Mouse (Mus musculus) right cerebral cortex, postnatal 10 days (tissue): ENCODE data around the gene Qrich2.
"Not testable (repeated sequence)": the region's sequence is repeated elsewhere in the genome, so short reads cannot be mapped to it uniquely, and the experiment has no call there.

Source experiments
- DNase-seq, 2 experiments: peaks; one replicate each; pipeline ENCODE4 v3.0.0; 2021; ENCODE audit warnings: low spot score in 2 of 2

Gene Qrich2

DNA sequence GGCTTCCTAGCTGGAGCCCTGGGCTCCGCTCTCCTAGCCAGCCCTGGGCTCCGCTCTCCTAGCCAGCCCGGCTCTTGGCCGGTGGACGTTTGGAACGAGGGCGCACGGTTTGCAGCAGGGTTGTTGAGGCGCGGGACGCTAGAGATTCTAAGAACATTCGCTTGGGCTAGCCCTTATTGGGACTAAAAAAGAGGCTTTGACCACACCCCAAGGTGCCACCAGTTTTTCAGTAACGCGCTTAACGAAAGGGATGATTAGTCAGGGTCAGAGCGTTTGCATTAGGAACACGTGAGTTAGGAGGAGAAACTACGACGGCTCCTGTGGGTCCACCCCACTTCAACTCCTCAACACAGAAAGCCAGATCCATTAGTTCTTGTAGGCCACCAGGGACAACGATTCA lies at the start of gene Qrich2:
Qrich2 (minus strand) TSS at position 101 of the 400 bp plus-strand sequence.
- no peak for DNase-seq

- no peak for DNase-seq
These were observed 49.4 kb upstream of the Qrich2 start for GRCm38 (mm10) chr11:116515330-116516020.

DNA sequence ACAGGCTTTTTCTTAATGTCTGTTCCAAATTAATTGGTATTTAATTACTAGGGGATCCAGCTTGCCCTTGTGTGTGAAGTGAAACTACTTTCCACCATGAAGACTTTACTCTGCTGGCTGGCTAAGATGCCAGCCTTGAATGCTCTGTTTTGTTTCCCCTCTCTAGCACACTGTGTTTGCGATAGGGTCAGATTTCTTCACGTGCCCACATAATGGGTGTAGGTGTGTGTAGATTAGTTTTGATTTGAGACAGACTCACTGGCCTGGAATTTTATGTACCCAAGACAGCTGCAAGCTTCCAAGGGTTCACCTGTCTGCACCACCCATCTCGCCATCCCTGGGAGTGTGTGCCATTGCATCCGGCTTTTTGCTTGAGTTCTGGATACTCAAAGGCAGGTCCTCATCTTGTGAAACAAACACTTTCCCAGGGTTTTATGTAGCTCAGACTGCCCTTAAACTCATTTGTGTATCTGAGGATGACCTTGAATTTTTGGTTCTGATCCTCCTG lies 47.5 kb upstream of the Qrich2 start:
- no peak for DNase-seq

GRCm38 (mm10) chr11:116512987-116513386 lies 46.9 kb upstream of the Qrich2 start:
- DNase-seq: no peak

- no peak for DNase-seq
These were observed 46.1 kb upstream of the Qrich2 start for GRCm38 (mm10) chr11:116512154-116512553.

- no peak for DNase-seq
These were observed 45.3 kb upstream of the Qrich2 start for GRCm38 (mm10) chr11:116511301-116511868.

DNA sequence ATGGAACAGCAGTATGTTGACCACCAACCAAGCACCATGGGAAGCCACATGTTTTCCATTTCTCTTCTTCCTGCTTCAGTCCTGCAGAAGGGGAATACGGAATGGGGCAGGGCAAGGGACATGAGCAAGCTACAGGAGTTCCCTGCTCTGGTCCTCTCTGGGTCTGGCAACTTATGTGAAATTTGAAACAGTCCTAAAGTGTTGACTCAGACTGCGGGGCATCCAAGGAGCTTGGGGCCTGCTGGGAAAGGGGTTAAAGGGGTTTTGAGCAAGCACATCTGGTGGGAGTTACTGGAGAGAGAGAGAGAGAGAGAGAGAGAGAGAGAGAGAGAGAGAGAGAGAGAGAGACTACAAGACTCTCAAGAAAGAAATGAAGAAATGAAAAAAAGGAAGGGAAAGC lies 42.6 kb upstream of the Qrich2 start:
- DNase-seq: no peak

GRCm38 (mm10) chr11:116506151-116506875 lies 40.3 kb upstream of the Qrich2 start:
- DNase-seq: no peak

DNA sequence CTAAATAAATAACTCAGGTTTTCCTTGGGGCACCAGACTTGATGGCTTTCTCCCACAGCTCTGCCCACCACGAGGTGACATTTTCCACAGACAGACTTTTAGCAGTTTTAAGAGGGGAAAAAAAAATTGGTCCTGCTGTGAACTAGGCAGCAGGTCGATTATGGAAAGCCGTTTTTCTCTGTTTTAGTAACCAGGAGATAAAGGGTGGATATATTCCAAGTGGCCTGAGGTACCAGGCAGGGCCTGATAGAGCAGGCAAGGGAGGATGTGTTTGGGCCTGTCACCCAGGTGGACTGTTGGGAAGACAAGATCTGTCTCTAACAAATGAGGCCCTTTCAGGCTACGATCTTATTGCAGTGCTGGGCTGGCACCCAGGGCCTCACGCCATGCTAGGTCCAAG lies 39.5 kb upstream of the Qrich2 start:
- DNase-seq: no peak

- DNase-seq: no peak
These were observed 38.5 kb upstream of the Qrich2 start for GRCm38 (mm10) chr11:116504516-116504915.

DNA sequence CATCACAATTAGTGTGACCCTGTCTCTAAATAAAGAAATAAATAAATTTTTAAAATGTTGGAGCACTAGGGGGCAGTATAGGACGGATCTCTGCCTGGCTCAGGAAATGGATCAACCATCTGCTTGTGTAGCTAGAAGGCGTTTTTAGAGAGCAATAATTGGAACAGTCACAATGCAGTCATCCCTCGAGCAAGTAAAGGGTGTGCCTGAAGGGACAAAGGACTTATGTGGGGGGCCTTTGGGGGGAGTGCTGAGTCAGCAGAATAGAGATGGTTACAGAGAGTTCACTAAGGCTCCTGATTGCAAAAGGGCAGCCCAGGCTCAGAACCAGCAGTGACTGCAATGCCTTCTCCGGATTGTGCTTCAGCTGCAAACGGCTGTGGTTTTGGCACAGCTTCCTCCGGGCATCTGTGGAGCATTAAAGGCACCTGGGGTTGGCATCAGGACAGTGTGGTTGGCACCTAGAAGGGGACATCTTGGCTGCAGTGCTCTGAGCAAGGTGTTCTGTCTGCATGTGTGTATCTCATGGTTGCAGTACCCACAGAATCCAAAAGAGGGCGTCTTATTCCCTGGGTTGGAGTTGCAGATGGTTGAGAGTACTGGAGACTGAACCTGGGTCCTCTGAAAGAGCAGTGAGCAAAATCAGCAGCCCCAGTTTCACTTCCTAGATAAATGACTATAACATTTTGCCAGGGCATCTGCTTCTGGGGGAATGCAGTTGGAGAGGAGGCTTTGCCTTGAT lies 35.1 kb upstream of the Qrich2 start:
- no peak for DNase-seq

DNA sequence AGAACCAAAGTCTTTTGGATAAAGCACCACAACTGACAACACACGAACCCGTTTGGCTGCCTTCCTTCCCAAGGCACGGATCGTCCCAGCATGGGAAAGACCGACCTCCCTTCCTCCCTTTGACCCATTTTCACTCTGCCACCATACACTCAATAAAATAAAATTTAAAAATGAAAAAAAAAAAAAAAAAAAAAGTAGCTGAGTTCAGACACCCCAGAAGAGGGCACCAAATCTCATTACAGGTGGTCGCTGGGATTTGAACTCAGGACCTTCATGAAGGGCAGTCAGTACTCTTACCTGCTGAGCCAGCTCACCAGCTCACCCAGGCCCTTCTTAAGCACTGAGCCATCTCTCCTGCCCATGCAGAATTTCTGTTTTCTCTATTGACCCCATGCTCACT lies 33.0 kb upstream of the Qrich2 start:
- no peak for DNase-seq

DNA sequence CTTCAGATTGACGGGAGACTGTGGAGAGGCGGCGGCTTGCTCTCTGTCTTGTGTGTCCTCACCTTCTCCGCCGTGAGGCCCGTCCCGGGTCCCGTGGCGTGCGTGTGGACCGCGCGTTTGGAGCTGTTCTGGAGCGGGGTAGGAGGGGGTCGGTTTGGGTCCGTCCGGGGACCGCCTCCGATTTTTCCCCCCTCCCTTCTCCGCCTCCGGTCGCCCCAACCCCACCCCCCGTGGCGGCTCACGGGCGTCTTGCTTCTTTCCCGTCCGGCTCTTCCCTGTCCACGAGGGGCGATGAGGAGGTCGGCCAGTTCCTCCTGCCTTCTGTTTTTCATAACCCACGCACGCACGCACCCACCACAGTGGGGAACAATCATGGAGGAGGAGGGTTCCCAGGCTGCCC lies 32.6 kb upstream of the Qrich2 start:
- DNase-seq: no peak

DNA sequence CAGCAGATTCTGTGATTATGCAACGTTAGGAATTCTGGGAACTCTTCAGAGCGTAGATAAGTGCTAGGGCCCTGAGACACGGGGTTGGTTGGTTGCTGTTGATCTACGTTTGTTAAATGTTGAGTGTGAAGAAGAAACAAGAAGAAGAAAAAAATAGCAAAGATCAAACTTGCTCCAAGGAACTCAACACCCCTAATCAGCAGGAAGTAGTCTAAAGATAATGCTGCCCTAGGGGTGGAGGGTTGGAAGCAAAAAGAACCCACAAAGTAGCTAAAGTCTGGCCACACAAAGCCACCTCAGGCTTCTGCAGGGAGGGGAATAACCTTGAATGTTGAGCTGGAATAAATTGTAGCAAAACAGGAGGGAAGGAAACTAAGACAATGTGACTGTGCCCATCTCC lies 31.3 kb upstream of the Qrich2 start:
- no peak for DNase-seq

DNA sequence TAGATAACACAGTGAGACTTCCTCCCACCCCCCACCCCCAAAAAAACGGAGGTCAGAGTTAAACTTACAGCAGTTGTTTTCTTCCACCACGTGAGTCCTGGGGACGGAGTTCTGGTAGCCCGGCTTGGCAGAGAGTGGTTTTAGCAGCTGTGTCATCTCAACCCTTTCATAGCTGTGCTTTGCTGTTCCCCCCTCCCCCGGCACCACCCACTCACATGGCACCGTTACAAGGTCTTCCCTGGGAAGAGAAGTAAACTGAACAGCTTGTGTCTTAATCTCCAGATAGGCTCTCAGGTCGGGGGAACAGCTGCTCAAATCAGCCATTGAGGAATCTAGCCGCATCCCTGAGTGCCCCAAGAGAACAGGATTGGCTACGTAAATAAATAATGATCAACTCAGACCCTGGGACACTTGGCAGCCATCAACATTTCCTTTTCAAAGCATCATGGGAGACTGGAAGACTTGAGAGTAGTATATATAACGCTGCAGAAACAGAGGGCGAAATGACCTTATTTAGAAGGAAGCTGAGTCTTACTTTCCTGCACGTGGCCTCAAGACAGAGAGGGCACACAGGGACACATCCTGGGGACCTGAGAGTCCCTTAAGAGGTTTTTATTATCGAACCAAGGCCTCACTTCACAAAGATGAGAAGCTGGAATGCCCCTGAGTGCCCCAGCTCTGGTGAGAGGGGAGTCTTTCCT lies 28.6 kb upstream of the Qrich2 start:
- peak; percentile 73 to 76 for DNase-seq

- peak in 1 of 2 experiments; percentile 46 for DNase-seq
These were observed 27.8 kb upstream of the Qrich2 start, which contains the start of gene Prpsap1 for GRCm38 (mm10) chr11:116493795-116494252. Prpsap1 (minus strand) TSS chr11:116494202.

GRCm38 (mm10) chr11:116493191-116493590 lies 27.1 kb upstream of the Qrich2 start:
- DNase-seq: no peak

DNA sequence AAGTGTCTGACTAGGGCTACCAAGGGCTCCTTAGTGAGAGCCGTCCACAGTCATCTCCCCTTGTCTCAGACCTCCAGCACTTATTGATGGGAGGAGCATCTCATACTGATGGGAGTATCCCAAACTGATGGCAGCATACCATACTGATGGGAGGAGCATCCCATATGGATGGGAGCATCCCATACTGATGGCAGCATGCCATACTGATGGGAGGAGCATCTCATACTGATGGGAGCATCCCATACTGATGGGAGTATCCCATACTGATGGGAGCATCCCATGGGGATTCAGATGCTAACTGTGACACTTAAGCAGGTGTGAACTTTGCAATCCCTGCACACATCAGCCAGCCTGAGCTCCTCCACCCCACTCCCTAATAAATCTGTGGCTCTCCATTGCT lies 26.5 kb upstream of the Qrich2 start:
- not testable (repeated sequence) for DNase-seq

DNA sequence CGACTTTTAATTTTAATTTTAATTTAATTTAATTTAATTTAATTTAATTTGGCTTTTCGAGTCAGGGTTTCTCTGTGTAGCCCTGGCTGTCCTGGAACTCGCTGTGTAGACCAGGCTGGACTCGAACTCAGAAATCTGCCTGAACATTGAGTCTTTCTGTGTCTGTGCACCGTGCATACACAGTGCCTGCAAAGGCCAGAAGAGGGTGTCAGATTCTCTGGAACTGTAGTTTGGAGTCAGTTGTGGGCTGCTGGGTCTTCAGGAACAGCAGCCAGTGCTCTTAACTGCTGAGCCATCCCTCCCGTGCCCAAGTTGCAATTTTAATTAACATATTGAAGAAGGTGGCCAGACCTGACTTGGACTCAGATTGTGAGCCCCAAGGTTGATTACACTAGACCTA lies 25.3 kb upstream of the Qrich2 start:
- no peak for DNase-seq

GRCm38 (mm10) chr11:116490232-116491107 lies 24.4 kb upstream of the Qrich2 start:
- DNase-seq: peak; percentile 90 to 93
